Comparison of ENCODE assay signal across 28 mouse cellular contexts in genomic region chr19:58340221-58340620, GRCm38 (mm10).
DNase-seq lines count a peak whose midpoint lies in the region; ATAC-seq and TF ChIP-seq lines count a peak whose summit lies in the region.
"Had no signal": no experiment of that assay in that cellular context is flagged by ENCODE, and none has a peak within 500 bp of the region (broad histone marks: within the 10 kb centered on the region; RNA-seq: fewer than 3 reads in every experiment).

No protein-coding gene starts in this region.

- 52% methylated on average over 8 of the region's 8 CpGs for WGBS in heart, postnatal 0 days
- 59% methylated on average over 8 of the region's 8 CpGs for WGBS in heart, adult 2 months
- 66% methylated on average over 8 of the region's 8 CpGs for WGBS in hindbrain, embryonic 14.5 days
- WGBS in hindbrain, postnatal 0 days, result 59% methylated on average over 8 of the region's 8 CpGs

- no peak overlapping the region for H3K9ac ChIP-seq in heart, postnatal 0 days (replicated peaks; ENCODE audit: low read depth, low read length)
- H3K9ac ChIP-seq in heart, adult 2 months (ENCODE audit: low read depth, low read length), result no peak overlapping the region
- no peak overlapping the region for H3K9ac ChIP-seq in hindbrain, embryonic 14.5 days
- H3K9ac ChIP-seq in hindbrain, postnatal 0 days (replicated peaks; ENCODE audit: low read length), result no peak overlapping the region
- H3K9ac ChIP-seq in CH12.LX (ENCODE audit: insufficient read depth, low read depth), result no peak overlapping the region
- H3K9ac ChIP-seq: embryonic facial prominence, embryonic 12.5 days; embryonic facial prominence, embryonic 15.5 days; forebrain, postnatal 0 days; heart, embryonic 12.5 days; heart, embryonic 15.5 days; hindbrain, embryonic 15.5 days had no signal

- H3K4me2 ChIP-seq in heart, postnatal 0 days (ENCODE audit: low read depth, low read length), result no peak overlapping the region
- no peak overlapping the region for H3K4me2 ChIP-seq in hindbrain, embryonic 14.5 days (replicated peaks)
- no peak overlapping the region for H3K4me2 ChIP-seq in hindbrain, postnatal 0 days (ENCODE audit: low read depth, low read length)
- no peak overlapping the region for H3K4me2 ChIP-seq in CH12.LX (ENCODE audit: insufficient read depth, low read depth, poor library complexity, severe bottlenecking)
- H3K4me2 ChIP-seq: embryonic facial prominence, embryonic 12.5 days; embryonic facial prominence, embryonic 15.5 days; heart, embryonic 12.5 days; heart, embryonic 15.5 days; hindbrain, embryonic 15.5 days had no signal

- H3K4me1 ChIP-seq in heart, postnatal 0 days (ENCODE audit: control insufficient read depth, insufficient read depth), result no peaks in the 10 kb centered on the region
- no peaks in the 10 kb centered on the region for H3K4me1 ChIP-seq in heart, adult 2 months (ENCODE audit: control insufficient read depth, insufficient read depth, low read length)
- H3K4me1 ChIP-seq in hindbrain, embryonic 14.5 days (replicated peaks; ENCODE audit: control insufficient read depth, insufficient read depth, low read length), result peaks cover 7% of the 10 kb centered on the region; the same call in 1 of the 2 replicates
- no peaks in the 10 kb centered on the region for H3K4me1 ChIP-seq in hindbrain, postnatal 0 days (ENCODE audit: insufficient read depth, low read length)
- H3K4me1 ChIP-seq in CH12.LX (ENCODE audit: control insufficient read depth in 1 of 2, insufficient read depth in 2 of 2), result 0 out of 4 replicates have a peak, but pooled peaks cover 0 to 2% of the 10 kb centered on the region in 2 experiments
- H3K4me1 ChIP-seq: embryonic facial prominence, embryonic 15.5 days; heart, embryonic 12.5 days had no signal

- TF ChIP-seq CTCF in heart, postnatal 0 days (IDR thresholded peaks at IDR 0.05; ENCODE audit: low read depth), result no peak
- no peak for TF ChIP-seq CTCF in heart, adult 2 months (IDR thresholded peaks at IDR 0.05)
- no peak for TF ChIP-seq CTCF in hindbrain, postnatal 0 days (IDR thresholded peaks at IDR 0.05; ENCODE audit: low read depth)
- no peak for TF ChIP-seq CTCF in CH12.LX (conservative IDR thresholded peaks at IDR 0.05 in 1 of 2, IDR thresholded peaks at IDR 0.05 in 1 of 2; ENCODE audit: low read depth in 2 of 2, low read length in 2 of 2)

- peak; percentile 6 for DNase-seq in heart, postnatal 0 days (ENCODE audit: low spot score)
- no peak for DNase-seq in heart, adult 2 months
- no peak for DNase-seq in hindbrain, embryonic 14.5 days (ENCODE audit: low spot score)
- DNase-seq in hindbrain, postnatal 0 days (ENCODE audit: low spot score), result no peak
- no peak for DNase-seq in CH12.LX (ENCODE audit: extremely low read depth)
- DNase-seq in thymus, postnatal 10 days (ENCODE audit: low spot score in 2 of 2), result no peak
- DNase-seq: adrenal gland, adult 8-10 months; adrenal gland, postnatal 25 days; B cell, adult 2 months; cerebellum, adult 11-12 months; cerebellum, adult 9-10 months; cerebellum, postnatal 25 days; forebrain, postnatal 0 days; gastrocnemius, adult 2 months; gastrocnemius, postnatal 14 days; heart, adult 11 months; heart, postnatal 14 days; heart, postnatal 4 days; kidney, adult 18-20 months had no signal

- ATAC-seq in heart, postnatal 0 days (ENCODE audit: insufficient read depth, low read depth), result no peak
- no peak for ATAC-seq in hindbrain, embryonic 14.5 days (ENCODE audit: low FRiP score)
- ATAC-seq in hindbrain, postnatal 0 days, result no peak
- ATAC-seq: activated CD4-positive, CD25-positive, alpha-beta regulatory T cell, adult 4 months; forebrain, embryonic 14.5 days; forebrain, postnatal 0 days; inflammation-experienced regulatory T-cells, adult 6 months; intestine, embryonic 16.5 days had no signal

- no peaks in the 10 kb centered on the region for H3K79me2 ChIP-seq in heart, adult 2 months (replicated peaks; ENCODE audit: control insufficient read depth, insufficient read depth, low read length)
- no peaks in the 10 kb centered on the region for H3K79me2 ChIP-seq in CH12.LX (replicated peaks; ENCODE audit: control insufficient read depth, extremely low read depth, insufficient read depth, poor library complexity, severe bottlenecking)

- TF ChIP-seq RAD21 in CH12.LX (IDR thresholded peaks at IDR 0.05; ENCODE audit: low read depth, low read length), result no peak

- no peaks in the 10 kb centered on the region for H3K36me3 ChIP-seq in heart, postnatal 0 days (replicated peaks; ENCODE audit: control insufficient read depth, insufficient read depth, low read length)
- H3K36me3 ChIP-seq in heart, adult 2 months (ENCODE audit: control insufficient read depth, insufficient read depth, low read length), result no peaks in the 10 kb centered on the region
- H3K36me3 ChIP-seq in hindbrain, embryonic 14.5 days (replicated peaks; ENCODE audit: control insufficient read depth, insufficient read depth), result no peaks in the 10 kb centered on the region
- no peaks in the 10 kb centered on the region for H3K36me3 ChIP-seq in hindbrain, postnatal 0 days (ENCODE audit: insufficient read depth, low read length)
- H3K36me3 ChIP-seq in CH12.LX (replicated peaks in 1 of 2; ENCODE audit: control insufficient read depth in 1 of 2, insufficient read depth in 1 of 2, low read length in 1 of 2), result no peaks in the 10 kb centered on the region
- H3K36me3 ChIP-seq: embryonic facial prominence, embryonic 12.5 days; embryonic facial prominence, embryonic 15.5 days; heart, embryonic 12.5 days; heart, embryonic 15.5 days; hindbrain, embryonic 15.5 days had no signal

- TF ChIP-seq POLR2A in heart, adult 2 months (IDR thresholded peaks at IDR 0.05; ENCODE audit: insufficient read depth, low read depth, low read length), result no peak
- TF ChIP-seq POLR2A in CH12.LX (IDR thresholded peaks at IDR 0.05; ENCODE audit: low read depth, low read length), result no peak

- H3K4me3 ChIP-seq in heart, postnatal 0 days (ENCODE audit: low read depth, low read length), result no peak overlapping the region
- no peak overlapping the region for H3K4me3 ChIP-seq in heart, adult 2 months
- H3K4me3 ChIP-seq in hindbrain, embryonic 14.5 days (replicated peaks; ENCODE audit: low read length), result no peak overlapping the region
- no peak overlapping the region for H3K4me3 ChIP-seq in hindbrain, postnatal 0 days (ENCODE audit: low read length)
- no peak overlapping the region for H3K4me3 ChIP-seq in CH12.LX (replicated peaks in 1 of 3; ENCODE audit: low read depth in 2 of 3, low read length in 2 of 3, poor library complexity in 1 of 3)
- H3K4me3 ChIP-seq: embryonic facial prominence, embryonic 12.5 days; embryonic facial prominence, embryonic 15.5 days; gastrocnemius, adult 2 months; heart, embryonic 12.5 days; heart, embryonic 15.5 days; hindbrain, embryonic 15.5 days had no signal

- H3K27me3 ChIP-seq in heart, postnatal 0 days (ENCODE audit: control insufficient read depth, insufficient read depth, low read length), result no peaks in the 10 kb centered on the region
- H3K27me3 ChIP-seq in heart, adult 2 months (ENCODE audit: control insufficient read depth, insufficient read depth, low read length), result no peaks in the 10 kb centered on the region
- no peaks in the 10 kb centered on the region for H3K27me3 ChIP-seq in hindbrain, embryonic 14.5 days (ENCODE audit: control insufficient read depth, insufficient read depth, low read length)
- no peaks in the 10 kb centered on the region for H3K27me3 ChIP-seq in hindbrain, postnatal 0 days (ENCODE audit: insufficient read depth, low read length)
- no peaks in the 10 kb centered on the region for H3K27me3 ChIP-seq in CH12.LX (replicated peaks)
- H3K27me3 ChIP-seq: embryonic facial prominence, embryonic 15.5 days; heart, embryonic 12.5 days; heart, embryonic 15.5 days; hindbrain, embryonic 15.5 days had no signal

- H3K9me3 ChIP-seq in heart, postnatal 0 days (replicated peaks; ENCODE audit: control insufficient read depth, low read length), result no peaks in the 10 kb centered on the region
- H3K9me3 ChIP-seq in hindbrain, embryonic 14.5 days (ENCODE audit: control insufficient read depth, low read length), result no peaks in the 10 kb centered on the region
- H3K9me3 ChIP-seq in hindbrain, postnatal 0 days (ENCODE audit: low read length), result no peaks in the 10 kb centered on the region
- H3K9me3 ChIP-seq in CH12.LX (replicated peaks; ENCODE audit: low read length), result no peaks in the 10 kb centered on the region
- H3K9me3 ChIP-seq: embryonic facial prominence, embryonic 12.5 days; embryonic facial prominence, embryonic 15.5 days; heart, embryonic 12.5 days; heart, embryonic 15.5 days; hindbrain, embryonic 15.5 days had no signal

- dilution Hi-C loops in CH12.LX (cut with MboI; ENCODE audit: extremely low pct_ligation_motif_present, extremely low pct_unique_long_range_greater_than_20kb, low sequenced_read_pairs), result no loop called here

- intact Hi-C loops in heart, adult 2 months (cut with DNase I), result no loop called here

- no peak overlapping the region for H3K27ac ChIP-seq in heart, postnatal 0 days (ENCODE audit: low read depth)
- no peak overlapping the region for H3K27ac ChIP-seq in heart, adult 2 months
- H3K27ac ChIP-seq in hindbrain, embryonic 14.5 days, result peak overlapping the region; percentile 14; the same call in 1 of the 2 replicates
- H3K27ac ChIP-seq in hindbrain, postnatal 0 days, result no peak overlapping the region
- H3K27ac ChIP-seq in CH12.LX (ENCODE audit: insufficient read depth, low read depth), result no peak overlapping the region
- H3K27ac ChIP-seq: embryonic facial prominence, embryonic 12.5 days; embryonic facial prominence, embryonic 15.5 days; gastrocnemius, adult 2 months; heart, embryonic 15.5 days had no signal

- no peak for TF ChIP-seq EP300 in heart, postnatal 0 days (IDR thresholded peaks at IDR 0.05; ENCODE audit: low read depth)
- no peak for TF ChIP-seq EP300 in heart, adult 2 months (IDR thresholded peaks at IDR 0.05; ENCODE audit: insufficient read depth, low read depth, low read length)
- no peak for TF ChIP-seq EP300 in CH12.LX (IDR thresholded peaks at IDR 0.05; ENCODE audit: low read length)

- in situ Hi-C loops in CH12.LX (cut with MboI; ENCODE audit: low pct_ligation_motif_present, low pct_unique_long_range_greater_than_20kb, low sequenced_read_pairs), result no loop called here

TF ChIP-seq in CH12.LX, 34 proteins besides CTCF, POLR2A, EP300 and RAD21:
- TF ChIP-seq NRF1 (IDR thresholded peaks at IDR 0.05; ENCODE audit: low read depth, low read length) (0 out of 2 replicates have a peak, but pooled peaks have one; percentile 39), TCF12 (IDR thresholded peaks at IDR 0.05; ENCODE audit: low read depth, low read length) (no peak)
